Mouse (Mus musculus) heart, adult 2 months (tissue): ENCODE data around the gene Kif13a.

Source experiments
- CTCF ChIP-seq: fragments of 200-600 bp; IDR thresholded peaks from 2 replicates; pipeline ENCODE4 v1.8.1; 2022; ENCODE audit warnings: antibody characterized with exemption, mild to moderate bottlenecking, moderate library complexity
- EP300 ChIP-seq: fragments of 200-500 bp; IDR thresholded peaks from 2 replicates; pipeline ENCODE4 v1.6.1; 2011; ENCODE audit warnings: low read depth, low read length, control low read depth; ENCODE audit not compliant: insufficient read depth
- POLR2A ChIP-seq: fragments of 200-500 bp; IDR thresholded peaks from 2 replicates; pipeline ENCODE4 v1.6.1; 2011; ENCODE audit warnings: mild to moderate bottlenecking, low read depth, low read length, control low read depth; ENCODE audit not compliant: insufficient read depth

GRCm38 (mm10) chr13:46718893-46719400 lies 210.7 kb downstream of the Kif13a start:
- TF ChIP-seq POLR2A (no peak), CTCF (no peak), EP300 (no peak)
